Mouse (Mus musculus): Measurements from ENCODE around the gene Galntl6.

DNA sequence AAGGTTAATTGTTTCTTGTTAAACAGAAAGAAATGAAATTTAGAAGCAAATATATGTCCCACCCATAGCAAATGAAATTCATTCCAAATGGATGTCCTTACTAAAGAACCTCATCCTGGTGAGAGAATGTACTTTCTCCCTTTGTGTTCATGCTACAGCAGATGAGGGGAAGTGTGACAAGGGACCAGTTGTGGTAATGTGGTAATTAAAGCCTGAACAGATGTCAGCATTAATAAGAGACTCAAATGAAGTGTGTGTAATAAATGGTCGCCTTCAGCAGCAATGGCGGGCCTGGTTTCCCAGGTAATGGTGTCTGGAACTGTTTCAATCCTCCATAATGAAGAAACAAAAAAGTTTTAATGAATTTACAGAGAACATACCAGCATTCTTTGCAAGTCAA lies 158.7 kb downstream of the Galntl6 start:
- TF ChIP-seq CTCF (IDR thresholded peaks at IDR 0.05; ENCODE audit: extremely low read depth, insufficient read length, insufficient replicate concordance, low read depth, low read length) (no peak), POLR2A (IDR thresholded peaks at IDR 0.05; ENCODE audit: low read depth, low read length) (no peak)
